Mouse (Mus musculus): ENCODE data around the gene Gm5157. TPM values are rescaled to one million over a fixed set of nuclear protein-coding genes. Genes with fewer than 3 reads are reported as not detected.
"Not testable (repeated sequence)": the region's sequence is repeated elsewhere in the genome, so short reads cannot be mapped to it uniquely, and the experiment has no call there.

Gene Gm5157
- not detected in 2 replicates for polyA plus RNA-seq (2015; fragmentation: Nextera tagmentation; extraction: Ambion mirVana)

GRCm38 (mm10) chr7:21190323-21190722 lies at the start of gene Gm5157:
Gm5157 (minus strand) TSS chr7:21190423.
- WGBS = 31% methylated on average over 1 of the region's 2 CpGs
- ATAC-seq (ENCODE audit: insufficient read depth, low FRiP score) = not testable (repeated sequence)

GRCm38 (mm10) chr7:21161885-21162284 lies 28.3 kb downstream of the Gm5157 start, which contains the start of gene Vmn1r123:
Vmn1r123 (plus strand) TSS chr7:21162185.
- not testable (repeated sequence) for H3K27me3 ChIP-seq (ENCODE audit: control insufficient read depth, insufficient read depth, low read length); H3K9me3 ChIP-seq (replicated peaks; ENCODE audit: control insufficient read depth, low read length); H3K36me3 ChIP-seq (ENCODE audit: control insufficient read depth, insufficient read depth, low read length); H3K4me3 ChIP-seq (replicated peaks; ENCODE audit: low read length); ATAC-seq (ENCODE audit: insufficient read depth, low FRiP score); H3K4me1 ChIP-seq (ENCODE audit: control insufficient read depth, insufficient read depth, low read length); H3K9ac ChIP-seq (ENCODE audit: low read length); H3K27ac ChIP-seq (ENCODE audit: low read length); H3K4me2 ChIP-seq (ENCODE audit: low read depth, low read length)
- WGBS = 14% methylated on average over 1 of the region's 3 CpGs

More at GRCm38 (mm10) chr7:21190323-21190722, at the start of gene Gm5157:
- H3K9me3 ChIP-seq (replicated peaks; ENCODE audit: control insufficient read depth, low read length); H3K36me3 ChIP-seq (ENCODE audit: control insufficient read depth, insufficient read depth, low read length); H3K4me2 ChIP-seq (ENCODE audit: low read depth, low read length); H3K4me1 ChIP-seq (ENCODE audit: control insufficient read depth, insufficient read depth, low read length); H3K27ac ChIP-seq (ENCODE audit: low read length); H3K27me3 ChIP-seq (ENCODE audit: control insufficient read depth, insufficient read depth, low read length); H3K4me3 ChIP-seq (replicated peaks; ENCODE audit: low read length); H3K9ac ChIP-seq (ENCODE audit: low read length): not testable (repeated sequence)

Other genes starting within 250 kb of the Gm5157 start
- not detected in 2 replicates for gene Vmn1r119, start 178.0 kb downstream of the Gm5157 start, polyA plus RNA-seq (2015; fragmentation: Nextera tagmentation; extraction: Ambion mirVana)
- gene Vmn1r120, start 136.6 kb downstream of the Gm5157 start, polyA plus RNA-seq (2015; fragmentation: Nextera tagmentation; extraction: Ambion mirVana) = not detected in 2 replicates
- gene Vmn1r121, start 91.9 kb downstream of the Gm5157 start, polyA plus RNA-seq (2015; fragmentation: Nextera tagmentation; extraction: Ambion mirVana) = not detected in 2 replicates
- gene Vmn1r122, start 56.3 kb downstream of the Gm5157 start, polyA plus RNA-seq (2015; fragmentation: Nextera tagmentation; extraction: Ambion mirVana) = not detected in 2 replicates
- not detected in 2 replicates for gene Vmn1r123, start 28.2 kb downstream of the Gm5157 start, polyA plus RNA-seq (2015; fragmentation: Nextera tagmentation; extraction: Ambion mirVana)
- gene Vmn1r124, start 70.2 kb upstream of the Gm5157 start, polyA plus RNA-seq (2015; fragmentation: Nextera tagmentation; extraction: Ambion mirVana) = not detected in 2 replicates
- not detected in 2 replicates for gene Vmn1r125, start 81.8 kb upstream of the Gm5157 start, polyA plus RNA-seq (2015; fragmentation: Nextera tagmentation; extraction: Ambion mirVana)
- not detected in 2 replicates for gene Vmn1r126, start 111.0 kb upstream of the Gm5157 start, polyA plus RNA-seq (2015; fragmentation: Nextera tagmentation; extraction: Ambion mirVana)
- gene Vmn1r127, start 129.4 kb upstream of the Gm5157 start, polyA plus RNA-seq (2015; fragmentation: Nextera tagmentation; extraction: Ambion mirVana) = not detected in 2 replicates
- gene Vmn1r128, start 158.9 kb upstream of the Gm5157 start, polyA plus RNA-seq (2015; fragmentation: Nextera tagmentation; extraction: Ambion mirVana) = not detected in 2 replicates
- gene Vmn1r129, start 170.9 kb upstream of the Gm5157 start, polyA plus RNA-seq (2015; fragmentation: Nextera tagmentation; extraction: Ambion mirVana) = not detected in 2 replicates
- not detected in 2 replicates for gene Gm6882, start 242.3 kb upstream of the Gm5157 start, polyA plus RNA-seq (2015; fragmentation: Nextera tagmentation; extraction: Ambion mirVana)